Mouse (Mus musculus) brain, embryonic 14.5 days (tissue): ENCODE measurements at regions not wholly inside any gene's neighbourhood (a gene's known extent, or its start where the extent isn't known, plus 50 kb on each side); places are given as distances from the start of the nearest gene placed in this dataset.
A peak's percentile ranks its signal among the peaks of the same experiment; 100 is the strongest.
"Not testable (repeated sequence)": the region's sequence is repeated elsewhere in the genome, so short reads cannot be mapped to it uniquely, and the experiment has no call there.

Source experiments
- DNase-seq: peaks from one replicate; pipeline ENCODE4 v3.0.0-alpha.2; 2011; ENCODE audit warnings: low read depth
- CTCF ChIP-seq: fragments of 200-500 bp; IDR thresholded peaks from 2 replicates; pipeline ENCODE4 v1.5.1; 2012; ENCODE audit warnings: inconsistent platforms, mild to moderate bottlenecking, moderate library complexity, borderline replicate concordance; ENCODE audit not compliant: insufficient read depth, insufficient read length; ENCODE audit errors: extremely low read depth
- POLR2A ChIP-seq: fragments of 200-500 bp; IDR thresholded peaks from 2 replicates; pipeline ENCODE4 v1.6.1; 2012; ENCODE audit warnings: mild to moderate bottlenecking, inconsistent platforms, borderline replicate concordance; ENCODE audit not compliant: poor library complexity, insufficient read depth, insufficient read length, severe bottlenecking; ENCODE audit errors: extremely low read depth

GRCm38 (mm10) chr2:57185151-57185550 is 52.3 kb upstream of the Gpd2 start:
- DNase-seq, result peak; percentile 24
- TF ChIP-seq POLR2A (no peak), CTCF (no peak)

- not testable (repeated sequence) for DNase-seq
Measured at GRCm38 (mm10) chr2:57183108-57183507, 54.3 kb upstream of the Gpd2 start.

- TF ChIP-seq CTCF (no peak), POLR2A (no peak)
Measured at GRCm38 (mm10) chr2:57181692-57182541, 55.5 kb upstream of the Gpd2 start.

GRCm38 (mm10) chr2:57181350-57181691 is 56.1 kb upstream of the Gpd2 start:
- no peak for TF ChIP-seq CTCF
- TF ChIP-seq POLR2A, result no peak

More at GRCm38 (mm10) chr2:57181692-57182541, 55.5 kb upstream of the Gpd2 start:
- DNase-seq, result peak; percentile 96

GRCm38 (mm10) chr2:57178056-57178455 is 54.3 kb upstream of the Nr4a2 start:
- DNase-seq, result no peak
- TF ChIP-seq CTCF (no peak), POLR2A (no peak)

More at GRCm38 (mm10) chr2:57181350-57181691, 56.1 kb upstream of the Gpd2 start:
- DNase-seq, result no peak

GRCm38 (mm10) chr2:57176547-57176946 is 52.7 kb upstream of the Nr4a2 start:
- DNase-seq, result no peak
- no peak for TF ChIP-seq CTCF
- TF ChIP-seq POLR2A, result no peak

- no peak for TF ChIP-seq CTCF
- TF ChIP-seq POLR2A, result no peak
- no peak for DNase-seq
Measured at GRCm38 (mm10) chr2:57175219-57175618, 51.4 kb upstream of the Nr4a2 start.
